Comparison of ENCODE assay signal across 7 mouse cellular contexts in the genomic region with DNA sequence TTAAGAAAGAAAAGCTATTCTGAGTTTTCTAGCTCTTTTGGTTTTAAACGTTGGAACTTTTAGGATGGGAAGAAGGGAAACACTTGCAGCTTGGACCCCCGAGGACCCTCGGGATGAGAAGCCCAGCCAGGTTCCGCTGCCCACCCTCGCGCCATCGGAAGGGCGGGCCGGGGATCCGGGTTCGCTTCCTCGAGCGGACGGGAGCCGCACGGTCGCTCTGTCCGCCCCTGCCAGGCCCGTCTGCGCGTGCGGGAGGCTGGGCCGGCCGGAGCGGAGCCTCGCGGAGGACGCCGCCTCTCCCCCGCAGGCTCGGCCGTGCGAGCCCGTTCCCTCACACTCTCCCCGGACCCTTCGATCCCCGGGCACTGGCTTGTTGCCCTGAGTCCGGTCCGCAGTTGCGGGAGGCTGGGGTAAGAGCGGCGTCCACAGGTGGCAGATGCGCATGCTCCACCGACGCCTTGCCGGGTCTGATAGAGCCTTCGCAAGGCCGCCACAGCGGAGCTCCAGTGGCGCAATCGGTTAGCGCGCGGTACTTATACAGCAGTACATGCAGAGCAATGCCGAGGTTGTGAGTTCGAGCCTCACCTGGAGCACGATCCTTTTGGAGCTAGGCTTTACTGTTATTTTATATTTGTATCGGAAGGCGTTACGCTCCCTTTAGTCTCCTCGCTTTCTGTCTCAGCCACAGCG. TPM values are rescaled to one million over a fixed set of nuclear protein-coding genes. Genes with fewer than 3 reads are reported as not detected.
DNase-seq lines count a peak whose midpoint lies in the region; ATAC-seq and TF ChIP-seq lines count a peak whose summit lies in the region.

No protein-coding gene starts in this region.

- H3K9ac ChIP-seq in embryonic facial prominence, embryonic 12.5 days, result peak overlapping the region; percentile 79
- H3K9ac ChIP-seq in heart, adult 2 months (ENCODE audit: low read depth, low read length), result peak overlapping the region; percentile 98
- H3K9ac ChIP-seq in limb, embryonic 13.5 days, result peak overlapping the region; percentile 84
- H3K9ac ChIP-seq in midbrain, embryonic 16.5 days (ENCODE audit: low read depth, low read length), result peak overlapping the region; percentile 87

- TF ChIP-seq EP300 in heart, adult 2 months (IDR thresholded peaks at IDR 0.05; ENCODE audit: insufficient read depth, low read depth, low read length), result peak; percentile 84

- H3K4me1 ChIP-seq in embryonic facial prominence, embryonic 12.5 days, result no peaks in the 10 kb centered on the region; the same call in 1 of the 2 replicates
- H3K4me1 ChIP-seq in heart, adult 2 months (ENCODE audit: control insufficient read depth, insufficient read depth, low read length), result no peaks in the 10 kb centered on the region
- H3K4me1 ChIP-seq in limb, embryonic 13.5 days, result peaks cover 7% of the 10 kb centered on the region; the same call in 1 of the 2 replicates
- peaks cover 3% of the 10 kb centered on the region for H3K4me1 ChIP-seq in midbrain, embryonic 16.5 days (ENCODE audit: control insufficient read depth, insufficient read depth, low read length)

- peak overlapping the region; percentile 66 for H3K4me2 ChIP-seq in embryonic facial prominence, embryonic 12.5 days (replicated peaks)
- H3K4me2 ChIP-seq in limb, embryonic 13.5 days (replicated peaks), result peak overlapping the region; percentile 79
- peak overlapping the region; percentile 65 for H3K4me2 ChIP-seq in midbrain, embryonic 16.5 days (ENCODE audit: low read length)

- H3K79me2 ChIP-seq in heart, adult 2 months (replicated peaks; ENCODE audit: control insufficient read depth, insufficient read depth, low read length), result no peaks in the 10 kb centered on the region

- WGBS in embryonic facial prominence, embryonic 12.5 days, result 1% methylated on average over 62 of the region's 62 CpGs
- under 1% methylated on average over 62 of the region's 62 CpGs for WGBS in heart, adult 2 months
- WGBS in limb, embryonic 13.5 days, result under 1% methylated on average over 61 of the region's 62 CpGs
- under 1% methylated on average over 62 of the region's 62 CpGs for WGBS in midbrain, embryonic 16.5 days

- peak; percentile 91 for ATAC-seq in embryonic facial prominence, embryonic 12.5 days (ENCODE audit: insufficient number of reproducible peaks, insufficient read depth, low FRiP score, low TSS enrichment)
- ATAC-seq in limb, embryonic 13.5 days (ENCODE audit: low FRiP score, low read depth), result peak; percentile 93
- peak; percentile 95 for ATAC-seq in midbrain, embryonic 16.5 days

- H3K4me3 ChIP-seq in embryonic facial prominence, embryonic 12.5 days, result peak overlapping the region; percentile 66
- peak overlapping the region; percentile 99 for H3K4me3 ChIP-seq in heart, adult 2 months
- peak overlapping the region; percentile 71 for H3K4me3 ChIP-seq in limb, embryonic 13.5 days
- peak overlapping the region; percentile 73 for H3K4me3 ChIP-seq in midbrain, embryonic 16.5 days (ENCODE audit: low read depth, low read length)

- H3K9me3 ChIP-seq in embryonic facial prominence, embryonic 12.5 days, result no peaks in the 10 kb centered on the region
- H3K9me3 ChIP-seq in limb, embryonic 13.5 days, result no peaks in the 10 kb centered on the region
- no peaks in the 10 kb centered on the region for H3K9me3 ChIP-seq in midbrain, embryonic 16.5 days (replicated peaks; ENCODE audit: control insufficient read depth, low read length, poor library complexity, severe bottlenecking)

- DNase-seq in adrenal gland, postnatal 25 days, result peak; percentile 93
- DNase-seq in heart, adult 2 months, result peak; percentile 96 to 99
- DNase-seq in kidney, adult 8-10 months, result peak; percentile 94 to 96
- DNase-seq in spleen, postnatal 10 days (ENCODE audit: low spot score in 2 of 2), result peak; percentile 96 to 99

- no peak for TF ChIP-seq CTCF in heart, adult 2 months (IDR thresholded peaks at IDR 0.05)

- no peaks in the 10 kb centered on the region for H3K36me3 ChIP-seq in embryonic facial prominence, embryonic 12.5 days
- H3K36me3 ChIP-seq in heart, adult 2 months (ENCODE audit: control insufficient read depth, insufficient read depth, low read length), result no peaks in the 10 kb centered on the region
- no peaks in the 10 kb centered on the region for H3K36me3 ChIP-seq in limb, embryonic 13.5 days
- H3K36me3 ChIP-seq in midbrain, embryonic 16.5 days (ENCODE audit: control insufficient read depth, insufficient read depth, low read length), result no peaks in the 10 kb centered on the region

- H3K27me3 ChIP-seq in embryonic facial prominence, embryonic 12.5 days, result no peaks in the 10 kb centered on the region
- H3K27me3 ChIP-seq in heart, adult 2 months (ENCODE audit: control insufficient read depth, insufficient read depth, low read length), result no peaks in the 10 kb centered on the region
- H3K27me3 ChIP-seq in limb, embryonic 13.5 days, result no peaks in the 10 kb centered on the region
- H3K27me3 ChIP-seq in midbrain, embryonic 16.5 days (ENCODE audit: control insufficient read depth, insufficient read depth, low read depth, low read length), result no peaks in the 10 kb centered on the region

- peak; percentile 67 for TF ChIP-seq POLR2A in heart, adult 2 months (IDR thresholded peaks at IDR 0.05; ENCODE audit: insufficient read depth, low read depth, low read length)

- intact Hi-C loops in heart, adult 2 months (cut with DNase I), result loop anchor here (5.0 kb wide), 1 partner anchor 101 kb away; no protein-coding TSS in a partner anchor

- peak overlapping the region; percentile 91 for H3K27ac ChIP-seq in embryonic facial prominence, embryonic 12.5 days
- peak overlapping the region; percentile 91 for H3K27ac ChIP-seq in heart, adult 2 months
- peak overlapping the region; percentile 95 for H3K27ac ChIP-seq in limb, embryonic 13.5 days
- peak overlapping the region; percentile 94 for H3K27ac ChIP-seq in midbrain, embryonic 16.5 days (ENCODE audit: low read length)

RNA-seq across cellular contexts. Expression of a gene that starts 13.8 kb away (rescaled TPM):
- 0.43 and 3.8 TPM in 2 replicates for total RNA-seq in adrenal gland, postnatal 25 days (2021)
- polyA plus RNA-seq in embryonic facial prominence, embryonic 12.5 days (2016; fragmentation: Nextera tagmentation; extraction: Ambion mirVana), result 0.20 and 0.90 TPM in 2 replicates
- under 1 TPM; 0.25 to 0.29 TPM for total RNA-seq in heart, adult 2 months (2021)
- polyA plus RNA-seq in heart, adult 2 months (2012; rRNA removed), result 1.2 and 1.4 TPM in 2 replicates
- polyA plus RNA-seq in limb, embryonic 13.5 days (2015; fragmentation: Nextera tagmentation; extraction: Ambion mirVana), result 1.3 TPM in 2 replicates
- polyA plus RNA-seq in midbrain, embryonic 16.5 days (2015; fragmentation: Nextera tagmentation; extraction: Ambion mirVana), result 0.23 TPM in 1 of 2 replicates, not detected in the other

Comparison
In these comparisons a context has a peak if more than half of its experiments do, and no peak if none do; other contexts are left out.
1. Peak in every context shown above with its lines: DNase-seq, ATAC-seq, H3K4me3 ChIP-seq and H3K27ac ChIP-seq.